Mouse (Mus musculus): Measurements from ENCODE around the gene Gm20867. TPM values are rescaled to one million over a fixed set of nuclear protein-coding genes. Genes with fewer than 3 reads are reported as not detected.
"Not testable (repeated sequence)": the region's sequence is repeated elsewhere in the genome, so short reads cannot be mapped to it uniquely, and the experiment has no call there.

Gene Gm20867
- polyA plus RNA-seq (2015; fragmentation: Nextera tagmentation; extraction: Ambion mirVana): not detected in 2 replicates

DNA sequence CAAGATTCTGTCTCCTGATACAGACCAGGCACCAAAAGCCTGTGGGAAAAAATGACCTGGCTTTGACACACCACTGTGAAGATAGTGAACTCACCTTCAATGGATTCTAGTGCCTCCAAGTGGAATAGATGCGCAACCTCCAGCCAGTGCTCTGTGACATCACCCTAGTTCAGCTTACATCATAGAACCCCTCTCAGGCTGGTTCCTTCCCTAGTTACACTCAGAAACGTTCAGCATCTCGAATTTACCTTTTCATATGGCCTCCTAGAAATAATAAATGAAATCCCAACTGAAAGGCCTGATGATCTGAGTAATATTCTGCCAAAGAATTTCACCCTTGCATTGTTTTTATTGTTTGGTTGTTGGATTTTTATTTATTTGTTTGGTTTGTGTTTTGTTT lies at the start of gene Gm20867:
TSS of gene Gm20867 (minus strand) at position 101 of the 400 bp plus-strand sequence.
- H3K9me3 ChIP-seq (ENCODE audit: control insufficient read depth, low read length); H3K4me3 ChIP-seq (replicated peaks; ENCODE audit: low read length); ATAC-seq; H3K4me1 ChIP-seq (replicated peaks; ENCODE audit: control insufficient read depth, insufficient read depth, low read length); H3K9ac ChIP-seq (replicated peaks; ENCODE audit: low read depth, low read length); H3K4me2 ChIP-seq (ENCODE audit: low read length); H3K27ac ChIP-seq (ENCODE audit: low read length); H3K27me3 ChIP-seq (replicated peaks; ENCODE audit: control insufficient read depth, insufficient read depth, low read length); H3K36me3 ChIP-seq (ENCODE audit: control insufficient read depth, insufficient read depth): not testable (repeated sequence)
- no CpG with 5 or more reads among the region's 3 CpGs for WGBS

Other genes starting within 250 kb of the Gm20867 start
- not detected in 2 replicates for gene Gm29564, start 249.8 kb upstream of the Gm20867 start, polyA plus RNA-seq (2015; fragmentation: Nextera tagmentation; extraction: Ambion mirVana)